Mouse (Mus musculus): ENCODE measurements around the gene Syp.
A peak's percentile ranks its signal among the peaks of the same experiment; 100 is the strongest.

Syp gene

DNA sequence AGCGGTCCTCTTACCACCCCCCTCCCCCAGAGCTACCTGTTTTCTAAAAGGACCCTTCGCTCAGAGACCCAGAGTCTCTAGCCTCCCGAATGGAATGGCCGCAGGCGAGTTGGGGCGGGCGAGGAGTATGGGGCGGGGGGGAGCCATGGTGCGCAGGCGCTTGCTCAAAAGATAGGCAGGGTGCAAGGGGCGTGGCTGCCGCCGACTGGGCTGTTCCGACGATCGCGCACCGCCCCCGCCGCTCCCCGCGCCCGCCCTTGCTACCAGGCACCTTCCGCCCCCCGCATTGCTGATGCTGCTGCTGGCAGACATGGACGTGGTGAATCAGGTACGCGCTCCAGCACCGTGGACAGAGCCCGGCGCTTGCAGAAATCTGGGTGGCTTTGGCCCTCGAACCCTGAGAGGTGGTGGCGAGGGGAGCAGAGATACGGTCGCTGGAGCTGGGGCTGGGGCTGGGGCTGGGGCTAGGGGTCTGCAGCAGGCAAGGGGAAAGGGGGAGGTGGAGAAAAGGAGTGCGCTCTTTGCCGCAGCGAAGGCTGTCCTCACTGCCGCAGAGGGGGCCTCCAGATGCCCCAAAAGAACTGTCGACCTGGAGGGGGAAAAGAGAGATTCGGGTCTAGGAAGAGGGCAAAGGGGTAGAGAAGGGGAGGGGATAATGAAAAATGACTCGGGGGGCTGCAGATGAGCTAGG, at the start of gene Syp:
Syp (plus strand) TSS at position 71 of the 691 bp plus-strand sequence.
- peak; percentile 69 for DNase-seq (ENCODE audit: low read depth)

DNA sequence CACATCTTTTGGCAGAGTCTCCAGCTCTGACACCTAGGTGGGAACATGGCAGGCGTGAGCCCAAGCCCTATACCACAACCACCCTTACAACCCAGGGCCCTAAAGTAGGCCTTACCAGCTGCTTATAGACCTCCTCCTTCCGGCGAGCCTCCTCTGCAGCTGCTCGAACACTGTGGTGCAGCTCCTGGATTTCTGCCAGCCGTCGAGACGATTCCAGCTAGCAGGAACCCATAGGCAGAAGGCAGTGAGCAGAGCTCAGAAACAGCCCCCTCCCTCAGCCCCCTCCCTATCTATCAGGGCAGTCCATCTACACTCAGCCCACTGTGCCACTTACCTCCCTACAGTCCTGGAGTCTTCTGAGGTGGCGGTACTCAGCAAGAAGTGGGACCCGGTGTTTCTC, 42.9 kb upstream of the Syp start:
- DNase-seq (ENCODE audit: low read depth): no peak

DNA sequence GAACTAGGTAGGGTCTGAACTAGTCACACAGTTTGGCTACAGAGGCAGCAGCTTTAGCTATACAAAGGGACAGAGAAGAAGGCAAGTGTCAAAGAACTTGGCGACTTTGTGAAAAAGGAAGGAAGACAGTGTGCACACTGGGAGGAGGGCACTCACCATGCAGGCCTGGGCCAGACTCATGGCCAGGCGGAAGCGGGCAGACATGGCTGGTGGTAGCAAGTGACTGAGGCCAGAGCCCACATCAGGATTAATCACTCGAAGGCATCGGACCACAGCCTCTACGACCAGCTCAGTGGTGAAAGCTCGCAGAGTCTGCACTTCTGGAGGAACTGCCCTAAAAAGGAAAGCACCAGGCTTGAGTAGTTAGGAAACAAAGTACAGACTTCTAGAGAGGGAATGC, 34.3 kb upstream of the Syp start:
- DNase-seq (ENCODE audit: low read depth): no peak

DNA sequence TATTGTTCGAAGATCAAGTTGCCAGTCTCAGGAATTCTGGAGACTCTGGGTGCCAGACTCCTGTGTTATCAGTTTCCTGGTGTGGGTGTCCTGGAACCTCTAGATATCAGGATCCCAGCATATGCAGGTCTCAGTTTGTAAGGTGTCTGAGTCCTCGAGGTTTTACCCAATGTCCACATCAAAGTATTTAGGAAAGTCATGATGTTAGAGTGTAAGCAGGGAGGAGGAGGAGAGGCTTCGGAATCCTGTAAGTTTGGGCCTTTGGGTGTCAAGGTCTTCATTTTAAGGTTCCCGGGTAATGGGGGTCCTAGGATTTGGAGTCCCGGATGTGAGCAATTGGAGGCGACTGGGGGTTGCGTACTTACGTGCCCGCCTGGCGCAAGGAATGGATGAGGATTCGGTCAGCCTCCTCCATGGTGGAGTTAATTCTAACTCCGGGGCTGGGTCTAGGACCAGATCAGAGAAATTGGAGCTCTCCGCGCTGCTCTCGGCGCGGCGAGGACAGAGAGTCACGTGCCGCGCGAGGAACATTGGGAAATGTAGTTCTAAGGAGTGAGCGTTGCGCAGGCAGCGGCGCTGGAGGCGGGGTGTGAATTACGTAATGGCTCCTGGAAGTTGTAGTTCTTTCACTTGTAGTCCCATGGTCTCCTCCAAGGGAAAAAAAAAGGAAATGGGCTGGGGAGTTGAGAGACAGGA, 33.2 kb upstream of the Syp start, which contains the start of gene Ccdc22:
Ccdc22 (minus strand) TSS at position 639 of the 696 bp plus-strand sequence.
- DNase-seq (ENCODE audit: low read depth): peak; percentile 65

- no peak for DNase-seq (ENCODE audit: low read depth)
These were observed 32.7 kb upstream of the Syp start for GRCm38 (mm10) chrX:7605575-7605941.

DNA sequence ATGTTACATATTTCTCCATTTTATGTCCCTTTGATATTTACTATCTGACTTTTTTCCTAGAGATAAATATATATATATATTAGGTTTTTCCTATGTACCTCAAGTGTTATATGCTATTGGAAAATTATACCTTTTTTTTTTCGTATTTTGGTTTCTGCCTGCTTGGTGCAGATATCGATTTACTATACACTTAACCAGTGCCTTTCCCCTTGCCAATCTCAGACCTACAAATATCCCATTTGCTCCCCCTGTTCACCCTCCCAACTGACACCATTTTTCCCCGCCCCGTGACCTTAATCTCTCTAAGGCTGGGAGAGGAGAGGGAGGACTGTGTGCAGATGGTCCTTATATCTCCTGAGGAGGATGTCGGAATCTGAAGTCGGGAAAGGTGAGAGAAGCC, 31.5 kb upstream of the Syp start, which contains the start of gene Cacna1f:
Cacna1f (plus strand) TSS at position 301 of the 400 bp plus-strand sequence.
- no peak for DNase-seq (ENCODE audit: low read depth)

DNA sequence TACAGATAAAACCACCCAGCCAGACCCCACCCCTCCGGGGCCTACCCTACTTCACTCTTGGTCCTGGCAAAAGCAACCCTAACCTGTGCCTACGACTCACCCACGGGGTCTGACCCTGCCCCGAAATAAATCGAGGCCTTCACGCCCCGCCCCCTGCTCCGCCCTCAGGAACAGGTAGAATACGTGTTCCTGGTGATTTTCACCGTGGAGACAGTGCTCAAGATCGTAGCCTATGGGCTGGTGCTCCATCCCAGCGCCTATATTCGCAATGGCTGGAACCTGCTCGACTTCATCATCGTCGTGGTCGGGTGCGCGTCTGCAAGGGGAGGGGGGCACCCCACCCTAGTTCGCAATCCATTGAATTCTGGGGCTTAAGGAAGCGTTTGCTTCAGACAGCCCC, 28.2 kb upstream of the Syp start:
- DNase-seq (ENCODE audit: low read depth): no peak

DNA sequence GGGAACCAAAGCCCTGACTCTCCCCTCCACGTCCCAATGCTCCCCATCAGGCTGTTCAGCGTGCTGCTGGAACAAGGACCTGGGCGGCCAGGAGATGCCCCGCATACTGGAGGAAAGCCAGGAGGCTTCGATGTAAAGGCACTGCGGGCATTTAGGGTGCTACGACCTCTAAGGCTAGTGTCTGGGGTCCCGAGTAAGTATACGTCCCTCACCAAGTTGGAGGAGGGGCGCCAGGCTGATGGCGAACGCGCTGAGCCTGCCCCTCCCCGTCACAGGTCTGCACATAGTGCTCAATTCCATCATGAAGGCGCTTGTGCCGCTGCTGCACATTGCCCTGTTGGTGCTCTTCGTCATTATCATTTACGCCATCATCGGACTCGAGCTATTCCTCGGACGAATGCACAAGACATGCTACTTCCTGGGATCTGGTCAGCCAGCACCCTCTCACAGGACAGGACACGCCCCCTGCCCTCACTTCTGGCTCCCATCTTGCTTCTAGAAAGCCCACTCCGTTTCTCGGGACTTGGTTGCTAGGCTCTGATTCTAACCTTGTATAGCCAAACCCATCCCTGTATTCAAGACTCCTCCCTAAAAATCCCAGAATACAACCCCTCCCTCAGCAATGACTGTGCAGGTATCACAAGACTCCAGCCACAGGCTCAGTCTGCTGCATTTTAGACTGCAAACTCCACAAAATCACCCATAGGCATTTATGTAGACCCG, 27.6 kb upstream of the Syp start:
- DNase-seq (ENCODE audit: low read depth): no peak

DNA sequence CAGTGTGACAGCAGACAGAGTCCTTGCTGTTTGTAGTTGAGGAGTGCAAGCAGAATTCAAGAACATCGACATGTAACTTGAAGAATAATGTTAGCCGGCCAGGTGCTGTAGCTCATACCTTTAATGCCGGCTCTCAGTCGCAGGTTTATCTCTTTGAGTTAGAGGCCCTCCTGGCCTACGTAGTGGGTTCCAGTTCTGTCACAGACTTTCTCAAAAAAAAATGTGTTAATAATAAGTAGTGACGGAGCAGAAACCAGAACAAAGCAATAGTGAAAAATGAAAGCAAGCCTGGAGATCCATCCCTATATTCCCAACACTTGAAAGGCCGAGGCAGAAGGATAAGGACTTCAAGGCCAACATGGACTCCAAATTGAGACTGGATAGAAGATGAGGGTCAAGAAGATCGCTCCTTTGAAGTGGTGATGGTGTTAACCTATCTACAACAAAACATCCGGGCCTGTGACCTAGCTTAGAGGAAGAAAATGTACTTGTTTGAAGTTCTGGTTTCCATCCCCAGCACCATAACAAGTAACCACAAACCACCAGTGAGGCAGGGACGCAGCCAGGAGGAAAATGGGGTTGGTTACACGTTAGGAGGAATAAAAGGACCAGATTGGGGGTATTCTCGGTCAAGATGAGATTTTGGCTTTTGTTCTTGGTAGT, 20.3 kb upstream of the Syp start:
- DNase-seq (ENCODE audit: low read depth): no peak

GRCm38 (mm10) chrX:7632560-7632959, 5.7 kb upstream of the Syp start:
- no peak for DNase-seq (ENCODE audit: low read depth)

DNA sequence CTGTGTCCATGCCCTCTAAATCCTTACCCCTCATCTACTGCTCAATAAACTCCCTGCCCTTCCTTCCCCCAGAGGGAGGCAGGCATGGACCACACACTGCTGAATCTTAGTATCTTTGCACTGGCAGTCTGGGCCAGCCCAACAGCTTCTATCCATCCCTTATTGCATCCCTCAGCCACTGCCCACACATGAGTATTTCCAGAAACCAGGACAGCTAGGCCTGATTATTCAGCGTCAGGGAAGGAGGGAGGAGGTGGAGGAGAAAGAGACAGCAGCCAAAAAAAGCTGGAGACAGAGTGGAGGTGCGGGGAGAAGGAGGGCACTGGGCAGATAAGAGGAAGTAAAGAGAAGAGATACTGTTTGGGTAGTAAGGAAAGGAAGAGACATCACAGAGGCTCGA, 3.2 kb upstream of the Syp start:
- no peak for DNase-seq (ENCODE audit: low read depth)

GRCm38 (mm10) chrX:7639536-7640325, 1.5 kb downstream of the Syp start:
- no peak for DNase-seq (ENCODE audit: low read depth)

DNA sequence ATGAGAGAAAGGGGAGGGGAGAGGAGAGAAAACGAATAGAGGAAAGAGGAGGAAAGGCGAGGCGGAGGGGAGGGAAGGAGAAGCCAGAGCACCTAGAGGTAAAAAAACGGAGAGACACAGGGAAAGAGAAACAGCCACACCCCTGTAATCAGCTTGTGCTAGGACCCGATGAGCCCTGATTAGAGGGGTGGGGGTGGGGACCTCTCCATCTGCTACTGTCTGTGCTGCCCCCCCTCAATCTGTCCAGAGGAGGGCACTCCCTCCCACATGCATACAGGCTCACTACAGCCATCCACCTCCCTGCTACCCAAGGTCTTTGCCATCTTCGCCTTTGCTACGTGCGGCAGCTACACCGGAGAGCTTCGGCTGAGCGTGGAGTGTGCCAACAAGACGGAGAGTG, 2.5 kb downstream of the Syp start:
- DNase-seq (ENCODE audit: low read depth): no peak

DNA sequence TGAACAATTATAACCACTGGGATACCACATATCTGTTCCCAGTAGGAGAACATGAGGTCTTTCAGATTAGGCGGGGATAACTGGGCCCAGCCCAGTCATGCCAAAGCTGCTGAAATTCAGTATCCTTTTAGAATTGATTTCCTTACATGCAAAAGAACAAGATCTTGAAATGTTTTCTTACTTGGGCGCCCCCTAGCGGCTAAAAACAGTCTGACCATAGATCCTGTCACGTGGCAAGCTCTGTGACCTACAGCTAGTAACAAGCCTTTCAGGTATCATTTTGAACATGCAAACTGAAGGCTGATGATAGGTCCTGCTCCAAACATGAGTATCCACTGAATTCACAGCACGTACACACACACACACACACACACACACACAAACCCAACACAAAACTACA, 7.1 kb downstream of the Syp start:
- DNase-seq (ENCODE audit: low read depth): peak; percentile 75

DNA sequence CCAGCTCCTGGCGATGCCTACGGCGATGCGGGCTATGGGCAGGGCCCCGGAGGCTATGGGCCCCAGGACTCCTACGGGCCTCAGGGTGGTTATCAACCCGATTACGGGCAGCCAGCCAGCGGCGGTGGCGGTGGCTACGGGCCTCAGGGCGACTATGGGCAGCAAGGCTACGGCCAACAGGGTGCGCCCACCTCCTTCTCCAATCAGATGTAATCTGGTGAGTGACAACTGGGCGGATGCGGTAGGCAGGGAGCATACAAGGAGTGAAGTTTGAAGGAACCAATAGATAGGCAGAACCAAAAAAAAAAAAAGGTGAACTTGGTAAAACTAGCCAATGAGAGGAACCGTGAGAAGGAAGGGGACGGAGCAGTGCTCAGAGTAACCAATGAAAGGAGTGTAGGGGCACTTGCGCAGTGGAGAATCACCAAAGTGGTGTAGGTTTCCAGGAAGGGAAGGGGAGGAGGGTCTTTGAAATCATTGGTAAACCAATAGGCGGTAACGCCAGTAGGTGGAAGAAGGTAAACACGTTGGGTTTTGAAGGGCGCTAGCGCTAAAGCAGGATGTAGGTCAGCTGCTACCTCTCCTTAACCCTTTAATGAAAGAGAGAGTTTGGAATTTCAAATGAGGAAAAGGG, 10.5 kb downstream of the Syp start:
- DNase-seq (ENCODE audit: low read depth): peak; percentile 76

- DNase-seq (ENCODE audit: low read depth): no peak
These were observed 19.0 kb downstream of the Syp start, which contains the start of gene Prickle3 for GRCm38 (mm10) chrX:7657221-7657639. Gene Prickle3, plus strand, starts transcription at chrX:7657260.

- no peak for DNase-seq (ENCODE audit: low read depth)
These were observed 19.9 kb downstream of the Syp start for GRCm38 (mm10) chrX:7658031-7658784.

GRCm38 (mm10) chrX:7658785-7659589, 20.7 kb downstream of the Syp start:
- DNase-seq (ENCODE audit: low read depth): no peak

DNA sequence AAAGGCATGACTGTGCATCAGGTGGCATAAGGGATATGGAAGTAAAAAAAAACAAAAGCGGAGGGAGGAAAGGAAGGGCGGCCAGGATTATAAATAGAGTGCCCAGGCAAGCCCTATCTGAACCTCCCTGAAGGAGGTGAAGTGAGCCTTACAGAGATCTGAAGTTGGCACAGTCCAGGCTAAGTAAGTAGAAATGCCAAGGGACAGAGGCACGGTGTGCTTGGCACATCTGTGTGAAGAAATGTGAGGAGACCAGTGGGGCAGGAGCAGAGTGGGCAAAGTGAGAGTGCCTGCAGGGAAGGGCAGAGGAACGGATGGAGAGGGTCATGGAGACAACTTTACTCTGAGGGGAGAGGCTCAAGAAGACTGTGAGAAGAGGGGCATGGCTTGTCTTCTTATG, 22.8 kb downstream of the Syp start:
- DNase-seq (ENCODE audit: low read depth): no peak

Measured in c-Kit-positive CD71-positive TER-119-negative erythroid progenitor cells, embryonic 14.5 days (primary cell).